Mouse (Mus musculus) neutrophil, adult 65 days (primary cell): ENCODE results near the gene Nxf1. TPM values are rescaled to one million over a fixed set of nuclear protein-coding genes. Genes with fewer than 3 reads are reported as not detected.

Experiments
- total RNA-seq: library from RNA; stranded (reverse); gene quantifications from 2 replicates; pipeline ENCODE4 v1.2.4, GENCODE M21; 2023

Nxf1 gene
- total RNA-seq, 1 experiment from 2014 or later: 190 TPM

Other genes starting within 250 kb of the Nxf1 start
- gene Slc22a8, start 165.8 kb upstream of the Nxf1 start, total RNA-seq: not detected in 2 replicates
- gene Slc22a6, start 139.0 kb upstream of the Nxf1 start, total RNA-seq: not detected in 2 replicates
- 0.19 and 0.43 TPM in 2 replicates for gene Chrm1, start 93.3 kb upstream of the Nxf1 start, total RNA-seq
- gene Slc3a2, start 33.7 kb upstream of the Nxf1 start, total RNA-seq: 158 and 184 TPM in 2 replicates
- gene Wdr74, start 21.2 kb upstream of the Nxf1 start, total RNA-seq: 22.0 TPM in 2 replicates
- gene 1700092M07Rik, start 16.4 kb upstream of the Nxf1 start, total RNA-seq: 1.00 and 1.5 TPM in 2 replicates
- gene Stx5a, start 15.7 kb upstream of the Nxf1 start, total RNA-seq: 173 and 212 TPM in 2 replicates
- gene Tmem223, start 13.9 kb downstream of the Nxf1 start, total RNA-seq: 20.3 and 22.0 TPM in 2 replicates
- 52.4 and 65.2 TPM in 2 replicates for gene Tmem179b, start 17.4 kb downstream of the Nxf1 start, total RNA-seq
- 7.5 and 8.2 TPM in 2 replicates for gene Taf6l, start 29.3 kb downstream of the Nxf1 start, total RNA-seq
- 36.0 and 36.7 TPM in 2 replicates for gene Polr2g, start 41.5 kb downstream of the Nxf1 start, total RNA-seq
- 0.52 and 0.76 TPM in 2 replicates for gene Zbtb3, start 45.5 kb downstream of the Nxf1 start, total RNA-seq
- 16.9 and 18.9 TPM in 2 replicates for gene Ttc9c, start 62.3 kb downstream of the Nxf1 start, total RNA-seq
- 86.0 and 118 TPM in 2 replicates for gene Hnrnpul2, start 62.9 kb downstream of the Nxf1 start, total RNA-seq
- 1.4 TPM in 1 of 2 replicates, not detected in the other for gene AC129217.1, start 72.7 kb downstream of the Nxf1 start, total RNA-seq
- gene Bscl2, start 80.4 kb downstream of the Nxf1 start, total RNA-seq: 43.3 and 49.7 TPM in 2 replicates
- not detected in 2 replicates for gene Gng3, start 82.1 kb downstream of the Nxf1 start, total RNA-seq
- gene Lrrn4cl, start 93.7 kb downstream of the Nxf1 start, total RNA-seq: 0.27 and 0.57 TPM in 2 replicates
- gene Ubxn1, start 114.4 kb downstream of the Nxf1 start, total RNA-seq: 89.2 and 93.8 TPM in 2 replicates
- gene Uqcc3, start 123.8 kb downstream of the Nxf1 start, total RNA-seq: 15.4 and 22.1 TPM in 2 replicates
- 1.8 and 10.2 TPM in 2 replicates for gene Lbhd1, start 126.7 kb downstream of the Nxf1 start, total RNA-seq
- not detected in 2 replicates for gene Gm49403, start 126.9 kb downstream of the Nxf1 start, total RNA-seq
- gene 1810009A15Rik, start 131.8 kb downstream of the Nxf1 start, total RNA-seq: 15.3 and 21.7 TPM in 2 replicates
- gene Gm49416, start 131.9 kb downstream of the Nxf1 start, total RNA-seq: 6.5 TPM in 1 of 2 replicates, not detected in the other
- 9.3 and 11.1 TPM in 2 replicates for gene Ints5, start 135.9 kb downstream of the Nxf1 start, total RNA-seq
- 76.0 and 93.0 TPM in 2 replicates for gene Ganab, start 141.0 kb downstream of the Nxf1 start, total RNA-seq
- gene B3gat3, start 163.3 kb downstream of the Nxf1 start, total RNA-seq: 29.7 and 35.6 TPM in 2 replicates
- 1.5 and 2.1 TPM in 2 replicates for gene Rom1, start 172.3 kb downstream of the Nxf1 start, total RNA-seq
- gene Eml3, start 172.5 kb downstream of the Nxf1 start, total RNA-seq: 43.3 and 54.8 TPM in 2 replicates
- gene Mta2, start 184.8 kb downstream of the Nxf1 start, total RNA-seq: 109 and 121 TPM in 2 replicates
- gene Tut1, start 196.8 kb downstream of the Nxf1 start, total RNA-seq: 6.5 and 12.9 TPM in 2 replicates
- 85.1 and 106 TPM in 2 replicates for gene Eef1g, start 210.0 kb downstream of the Nxf1 start, total RNA-seq
- gene Ahnak, start 232.2 kb downstream of the Nxf1 start, total RNA-seq: 367 and 445 TPM in 2 replicates